Mouse (Mus musculus) kidney, adult 2 months (tissue): ENCODE results near the gene Spef1.

ENCODE experiments used
- CTCF ChIP-seq: fragments of 200-500 bp; conservative IDR thresholded peaks from 2 replicates; pipeline ENCODE4 v1.5.1; 2011; ENCODE audit warnings: low read depth, mild to moderate bottlenecking, control low read depth, low read length, moderate library complexity, mixed read lengths; ENCODE audit not compliant: insufficient read depth, insufficient read length
- POLR2A ChIP-seq: fragments of 200-500 bp; IDR thresholded peaks from one replicate; pipeline ENCODE4 v1.6.1; 2011; ENCODE audit warnings: low read depth, low read length, control low read depth

GRCm38 (mm10) chr2:131232558-131232957 lies 45.5 kb upstream of the Spef1 start:
- TF ChIP-seq CTCF, result no peak
- no peak for TF ChIP-seq POLR2A
